Mouse (Mus musculus): ENCODE results near the gene Eef1e1. TPM values are rescaled to one million over a fixed set of nuclear protein-coding genes. Genes with fewer than 3 reads are reported as not detected.

The Eef1e1 gene
- polyA plus RNA-seq, 1 experiment from 2014 or later, result 35.5 TPM

DNA sequence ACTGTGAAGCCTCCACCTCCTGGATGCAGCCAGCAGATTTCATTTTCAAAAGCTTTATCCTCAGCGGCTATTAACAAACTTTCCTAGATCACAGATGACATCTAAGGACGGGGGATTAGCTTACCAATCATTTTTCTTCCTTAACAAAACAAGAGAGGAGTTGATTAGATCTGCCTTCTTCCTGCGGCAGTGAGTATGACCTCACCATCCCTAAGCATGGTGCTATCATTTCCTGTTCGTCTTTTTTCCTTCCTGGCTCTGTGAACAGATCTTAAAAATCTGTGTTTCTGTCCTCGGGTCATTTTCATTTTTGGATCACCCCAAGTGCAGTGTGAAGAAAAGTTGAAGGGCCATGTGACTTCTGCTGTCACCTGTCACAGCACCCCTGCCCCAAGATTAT lies 44.6 kb downstream of the Eef1e1 start:
- Histone ChIP-seq H3K4me3 (ENCODE audit: low read length) (no peak overlapping the region), H3K27ac (ENCODE audit: low read length) (no peak overlapping the region), H3K9ac (ENCODE audit: low read length) (no peak overlapping the region), H3K27me3 (ENCODE audit: control insufficient read depth, insufficient read depth, low read length) (no peaks in the 10 kb centered on the region), H3K4me1 (ENCODE audit: control insufficient read depth, insufficient read depth, low read length) (peaks cover 12% of the 10 kb centered on the region), H3K9me3 (replicated peaks; ENCODE audit: control insufficient read depth, low read length) (peaks cover 4% of the 10 kb centered on the region), H3K36me3 (ENCODE audit: control insufficient read depth, insufficient read depth) (peaks cover 9% of the 10 kb centered on the region), H3K4me2 (ENCODE audit: low read depth, low read length) (peak overlapping the region; percentile 6; the same call in 1 of the 2 replicates)
- no peak for ATAC-seq (replicated peaks; ENCODE audit: extremely low read depth, insufficient read depth, low FRiP score)
- 51% methylated on average over 5 of the region's 5 CpGs for WGBS

DNA sequence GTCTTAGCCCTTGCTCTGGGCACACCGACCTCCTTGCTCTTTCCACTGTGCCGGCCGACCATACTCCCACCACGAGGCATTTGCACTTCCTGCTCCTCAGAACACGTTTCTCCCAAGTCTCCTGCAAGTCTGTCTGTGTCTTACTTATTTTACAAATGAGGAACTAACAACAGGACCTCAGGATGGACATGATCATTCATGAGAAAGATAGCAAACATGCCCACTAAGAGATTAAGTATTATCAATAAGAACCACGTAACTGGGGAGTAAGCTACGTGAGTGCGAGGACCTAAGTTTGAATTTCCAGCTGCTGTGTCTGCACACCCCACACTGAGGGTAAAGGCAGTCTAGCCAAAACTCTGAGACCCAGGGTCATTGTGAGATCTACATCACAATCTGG lies 45.3 kb downstream of the Eef1e1 start:
- no peak overlapping the region for H3K4me3 ChIP-seq (ENCODE audit: low read length)
- peaks cover 6% of the 10 kb centered on the region for H3K36me3 ChIP-seq (ENCODE audit: control insufficient read depth, insufficient read depth)
- peaks cover 4% of the 10 kb centered on the region for H3K9me3 ChIP-seq (replicated peaks; ENCODE audit: control insufficient read depth, low read length)
- ATAC-seq (replicated peaks; ENCODE audit: extremely low read depth, insufficient read depth, low FRiP score), result no peak
- H3K27ac ChIP-seq (ENCODE audit: low read length), result no peak overlapping the region
- 75% methylated on average over 8 of the region's 8 CpGs for whole genome bisulfite sequencing
- H3K4me2 ChIP-seq (ENCODE audit: low read depth, low read length), result no peak overlapping the region
- no peak overlapping the region for H3K9ac ChIP-seq (ENCODE audit: low read length)
- H3K4me1 ChIP-seq (ENCODE audit: control insufficient read depth, insufficient read depth, low read length), result peaks cover 12% of the 10 kb centered on the region
- H3K27me3 ChIP-seq (ENCODE audit: control insufficient read depth, insufficient read depth, low read length), result no peaks in the 10 kb centered on the region

DNA sequence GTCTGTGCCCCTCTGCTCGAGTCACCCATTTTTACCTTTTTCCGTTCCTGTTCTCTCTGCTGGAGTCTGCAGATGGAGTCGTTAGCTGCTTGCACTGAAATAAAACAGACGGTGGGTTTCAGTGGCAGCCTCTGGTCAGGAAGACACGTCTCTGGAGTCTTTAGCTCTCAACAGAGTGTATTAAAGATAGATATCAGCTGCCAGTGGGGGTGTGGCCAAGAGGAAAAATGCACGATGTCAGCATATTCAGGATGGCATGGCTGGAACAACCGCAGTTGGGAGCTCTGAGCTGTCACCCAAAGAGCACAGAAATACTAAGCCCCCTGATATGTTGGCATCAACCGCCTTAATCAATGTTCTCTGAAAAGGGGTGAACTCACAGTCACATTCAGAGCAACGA lies 46.2 kb downstream of the Eef1e1 start:
- Histone ChIP-seq H3K27ac (ENCODE audit: low read length) (no peak overlapping the region), H3K4me3 (ENCODE audit: low read length) (no peak overlapping the region), H3K4me2 (ENCODE audit: low read depth, low read length) (no peak overlapping the region), H3K27me3 (ENCODE audit: control insufficient read depth, insufficient read depth, low read length) (no peaks in the 10 kb centered on the region), H3K36me3 (ENCODE audit: control insufficient read depth, insufficient read depth) (peaks cover 6% of the 10 kb centered on the region), H3K4me1 (ENCODE audit: control insufficient read depth, insufficient read depth, low read length) (peaks cover 12% of the 10 kb centered on the region), H3K9me3 (replicated peaks; ENCODE audit: control insufficient read depth, low read length) (peaks cover 4% of the 10 kb centered on the region), H3K9ac (ENCODE audit: low read length) (no peak overlapping the region)
- ATAC-seq (replicated peaks; ENCODE audit: extremely low read depth, insufficient read depth, low FRiP score), result no peak
- 82% methylated on average over 9 of the region's 9 CpGs for WGBS

DNA sequence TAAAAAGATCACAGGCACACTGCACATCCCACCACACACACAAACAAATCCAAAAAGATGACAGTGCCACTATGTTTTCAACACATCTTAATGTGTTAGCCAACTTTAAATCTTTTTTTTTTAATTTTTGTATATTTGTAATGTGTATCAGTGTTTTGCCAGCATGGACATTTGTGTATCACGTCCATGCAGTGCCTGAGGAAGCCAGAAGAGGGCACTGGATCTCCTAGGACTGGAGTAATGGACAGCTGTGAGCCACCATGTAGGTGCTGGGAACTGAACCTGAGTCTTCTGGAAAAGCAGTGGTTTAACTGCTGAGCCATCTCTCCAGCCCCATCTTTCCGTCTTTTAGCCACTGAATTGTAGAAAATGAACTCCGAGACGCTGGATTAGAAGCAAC lies 46.7 kb downstream of the Eef1e1 start:
- Histone ChIP-seq H3K4me2 (ENCODE audit: low read depth, low read length) (no peak overlapping the region), H3K36me3 (ENCODE audit: control insufficient read depth, insufficient read depth) (peaks cover 6% of the 10 kb centered on the region), H3K4me3 (ENCODE audit: low read length) (no peak overlapping the region), H3K4me1 (ENCODE audit: control insufficient read depth, insufficient read depth, low read length) (peaks cover 12% of the 10 kb centered on the region), H3K27ac (ENCODE audit: low read length) (no peak overlapping the region), H3K9me3 (replicated peaks; ENCODE audit: control insufficient read depth, low read length) (peaks cover 4% of the 10 kb centered on the region), H3K9ac (ENCODE audit: low read length) (no peak overlapping the region), H3K27me3 (ENCODE audit: control insufficient read depth, insufficient read depth, low read length) (no peaks in the 10 kb centered on the region)
- no peak for ATAC-seq (replicated peaks; ENCODE audit: extremely low read depth, insufficient read depth, low FRiP score)
- 92% methylated on average over 4 of the region's 4 CpGs for WGBS

DNA sequence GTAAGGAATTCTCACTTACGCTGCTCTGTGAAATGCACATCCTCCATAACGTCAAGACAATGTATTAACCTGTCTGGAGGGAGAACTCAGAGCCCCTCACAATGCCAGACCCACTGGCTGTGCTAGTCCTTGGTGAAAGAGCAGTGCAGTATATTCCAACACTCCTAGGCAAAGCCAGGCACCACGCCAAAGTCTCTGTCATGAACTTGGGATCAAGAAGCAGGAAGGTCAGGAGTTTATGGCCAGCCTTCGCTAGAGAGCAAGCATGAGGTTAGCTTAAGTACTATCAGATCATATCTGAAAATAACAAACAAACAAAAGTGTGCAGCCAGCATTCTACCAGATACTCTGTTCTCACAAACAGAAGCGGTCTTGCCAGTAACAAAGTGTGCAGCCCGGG lies 48.5 kb downstream of the Eef1e1 start:
- WGBS, result 55% methylated on average over 6 of the region's 6 CpGs

DNA sequence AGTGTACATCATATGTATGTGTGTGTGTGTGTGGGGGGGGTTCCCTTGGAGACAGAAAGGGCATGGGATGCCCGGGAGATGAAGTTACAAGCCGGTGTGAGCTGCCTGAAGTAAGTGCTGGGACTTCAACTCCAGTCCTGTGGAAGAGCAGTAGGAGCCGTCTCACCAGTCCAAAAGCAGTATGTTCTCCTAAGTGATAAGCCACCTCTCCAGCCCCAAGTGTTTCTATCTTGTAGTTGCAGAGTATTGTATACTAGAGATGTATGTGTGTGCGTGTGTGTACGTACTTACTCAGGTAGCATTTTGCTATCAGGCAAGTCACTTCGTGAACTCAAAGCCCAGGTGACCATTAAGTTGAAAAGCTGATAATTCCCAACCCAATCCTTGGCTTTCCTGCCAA lies 51.7 kb downstream of the Eef1e1 start:
- 76% methylated on average over 6 of the region's 6 CpGs for WGBS
- no peak overlapping the region for H3K4me2 ChIP-seq (ENCODE audit: low read depth, low read length)
- ATAC-seq (replicated peaks; ENCODE audit: extremely low read depth, insufficient read depth, low FRiP score), result no peak
- H3K36me3 ChIP-seq (ENCODE audit: control insufficient read depth, insufficient read depth), result peaks cover under 1% of the 10 kb centered on the region
- no peaks in the 10 kb centered on the region; the same call in 1 of the 2 replicates for H3K9me3 ChIP-seq (replicated peaks; ENCODE audit: control insufficient read depth, low read length)
- H3K4me1 ChIP-seq (ENCODE audit: control insufficient read depth, insufficient read depth, low read length), result peaks cover 18% of the 10 kb centered on the region
- H3K4me3 ChIP-seq (ENCODE audit: low read length), result no peak overlapping the region
- no peak overlapping the region for H3K27ac ChIP-seq (ENCODE audit: low read length)
- H3K27me3 ChIP-seq (ENCODE audit: control insufficient read depth, insufficient read depth, low read length), result no peaks in the 10 kb centered on the region
- H3K9ac ChIP-seq (ENCODE audit: low read length), result no peak overlapping the region

More for the DNA sequence above, 48.5 kb downstream of the Eef1e1 start:
- H3K27ac ChIP-seq (ENCODE audit: low read length), result peak overlapping the region; percentile 8; the same call in 1 of the 2 replicates
- H3K4me2 ChIP-seq (ENCODE audit: low read depth, low read length), result no peak overlapping the region
- 0 out of 2 replicates have a peak, but pooled peaks have one; percentile 18 for ATAC-seq (replicated peaks; ENCODE audit: extremely low read depth, insufficient read depth, low FRiP score)
- H3K9ac ChIP-seq (ENCODE audit: low read length), result no peak overlapping the region
- peaks cover 12% of the 10 kb centered on the region for H3K4me1 ChIP-seq (ENCODE audit: control insufficient read depth, insufficient read depth, low read length)
- H3K36me3 ChIP-seq (ENCODE audit: control insufficient read depth, insufficient read depth), result peaks cover 6% of the 10 kb centered on the region
- H3K27me3 ChIP-seq (ENCODE audit: control insufficient read depth, insufficient read depth, low read length), result no peaks in the 10 kb centered on the region
- peaks cover 4% of the 10 kb centered on the region for H3K9me3 ChIP-seq (replicated peaks; ENCODE audit: control insufficient read depth, low read length)
- H3K4me3 ChIP-seq (ENCODE audit: low read length), result no peak overlapping the region

DNA sequence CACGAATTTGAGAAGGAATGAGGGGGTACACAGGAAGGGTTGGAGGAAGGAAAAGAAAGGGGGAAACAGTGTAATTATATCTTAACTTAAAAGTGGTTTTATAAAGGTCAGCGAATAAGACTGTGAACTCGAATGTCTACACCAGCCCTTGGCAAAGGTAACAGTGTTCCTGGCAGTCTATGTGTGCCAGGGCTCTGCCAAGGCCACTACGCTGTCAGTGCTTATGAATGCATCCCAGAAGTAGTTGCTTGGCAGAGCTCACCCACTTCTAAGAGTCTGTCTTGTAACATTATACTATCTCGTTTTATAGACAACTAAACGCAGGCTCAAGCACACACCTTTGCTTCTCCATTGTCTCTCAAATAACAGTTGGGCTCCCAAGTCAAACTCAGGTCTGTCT lies 53.5 kb downstream of the Eef1e1 start:
- H3K36me3 ChIP-seq (ENCODE audit: control insufficient read depth, insufficient read depth), result no peaks in the 10 kb centered on the region
- H3K27me3 ChIP-seq (ENCODE audit: control insufficient read depth, insufficient read depth, low read length), result no peaks in the 10 kb centered on the region
- no peak overlapping the region for H3K4me2 ChIP-seq (ENCODE audit: low read depth, low read length)
- peaks cover 17% of the 10 kb centered on the region for H3K4me1 ChIP-seq (ENCODE audit: control insufficient read depth, insufficient read depth, low read length)
- no peak overlapping the region for H3K9ac ChIP-seq (ENCODE audit: low read length)
- H3K27ac ChIP-seq (ENCODE audit: low read length), result no peak overlapping the region
- no peaks in the 10 kb centered on the region for H3K9me3 ChIP-seq (replicated peaks; ENCODE audit: control insufficient read depth, low read length)
- H3K4me3 ChIP-seq (ENCODE audit: low read length), result no peak overlapping the region
- ATAC-seq (replicated peaks; ENCODE audit: extremely low read depth, insufficient read depth, low FRiP score), result no peak
- 75% methylated on average over 6 of the region's 6 CpGs for WGBS

DNA sequence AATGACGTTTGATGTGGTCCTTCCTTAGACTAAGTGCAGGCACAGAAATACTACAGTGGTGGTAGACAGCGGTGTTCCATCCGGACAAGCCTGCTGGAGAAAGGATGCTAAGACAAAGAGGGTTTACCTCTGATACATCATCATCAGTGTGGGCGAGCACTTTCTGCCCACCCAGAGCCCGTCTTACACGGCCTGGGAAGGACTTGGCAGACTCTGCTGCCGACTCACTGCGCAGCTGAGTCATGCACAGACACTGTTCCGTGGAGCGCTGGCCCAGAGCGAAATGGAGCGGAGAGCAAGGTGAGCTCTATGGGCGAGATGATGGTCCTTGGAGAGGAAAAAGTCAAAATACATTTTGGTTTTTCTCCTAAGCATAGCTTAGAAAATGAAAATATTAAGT lies 55.9 kb downstream of the Eef1e1 start:
- peak overlapping the region; percentile 40; the same call in 1 of the 2 replicates for H3K9ac ChIP-seq (ENCODE audit: low read length)
- H3K27ac ChIP-seq (ENCODE audit: low read length), result peak overlapping the region; percentile 74
- no peaks in the 10 kb centered on the region for H3K27me3 ChIP-seq (ENCODE audit: control insufficient read depth, insufficient read depth, low read length)
- WGBS, result 81% methylated on average over 13 of the region's 13 CpGs
- no peak overlapping the region for H3K4me3 ChIP-seq (ENCODE audit: low read length)
- H3K36me3 ChIP-seq (ENCODE audit: control insufficient read depth, insufficient read depth), result no peaks in the 10 kb centered on the region
- no peaks in the 10 kb centered on the region for H3K9me3 ChIP-seq (replicated peaks; ENCODE audit: control insufficient read depth, low read length)
- ATAC-seq (replicated peaks; ENCODE audit: extremely low read depth, insufficient read depth, low FRiP score), result no peak
- peak overlapping the region; percentile 54 for H3K4me2 ChIP-seq (ENCODE audit: low read depth, low read length)
- H3K4me1 ChIP-seq (ENCODE audit: control insufficient read depth, insufficient read depth, low read length), result peaks cover 12% of the 10 kb centered on the region

DNA sequence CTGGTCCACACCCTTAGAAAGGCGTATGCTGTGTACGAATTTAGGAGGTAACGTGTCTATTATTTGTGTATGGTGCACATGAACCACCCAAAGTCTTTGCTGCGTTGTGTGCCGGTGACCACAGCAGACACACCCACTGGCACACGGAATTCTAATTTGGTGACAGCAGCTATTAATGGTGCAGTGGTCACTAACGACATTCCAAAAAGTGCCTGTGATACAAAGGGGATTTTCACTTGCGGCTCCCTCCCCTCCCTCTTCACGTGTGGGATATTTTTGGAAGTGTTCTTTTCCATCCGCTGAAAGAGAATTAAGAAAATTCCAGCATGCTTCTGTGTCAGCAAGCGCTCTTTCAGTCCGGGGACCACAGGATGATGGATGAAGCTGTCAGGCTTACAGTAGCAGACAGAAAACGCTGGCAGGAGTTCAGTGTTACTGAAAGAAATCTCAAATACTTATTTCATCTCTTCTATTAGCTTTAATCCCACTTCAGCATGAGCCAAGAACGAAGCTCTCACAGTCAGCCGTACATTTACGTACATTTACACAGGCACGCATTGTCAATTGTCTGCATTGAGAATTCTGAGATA lies 56.5 kb downstream of the Eef1e1 start:
- no peaks in the 10 kb centered on the region for H3K36me3 ChIP-seq (ENCODE audit: control insufficient read depth, insufficient read depth)
- H3K27ac ChIP-seq (ENCODE audit: low read length), result peak overlapping the region; percentile 74
- no peaks in the 10 kb centered on the region for H3K9me3 ChIP-seq (replicated peaks; ENCODE audit: control insufficient read depth, low read length)
- ATAC-seq (replicated peaks; ENCODE audit: extremely low read depth, insufficient read depth, low FRiP score), result peak; percentile 67
- WGBS, result 31% methylated on average over 17 of the region's 17 CpGs
- H3K4me2 ChIP-seq (ENCODE audit: low read depth, low read length), result peak overlapping the region; percentile 54
- H3K4me3 ChIP-seq (ENCODE audit: low read length), result no peak overlapping the region
- H3K27me3 ChIP-seq (ENCODE audit: control insufficient read depth, insufficient read depth, low read length), result no peaks in the 10 kb centered on the region
- peaks cover 12% of the 10 kb centered on the region for H3K4me1 ChIP-seq (ENCODE audit: control insufficient read depth, insufficient read depth, low read length)
- peak overlapping the region; percentile 40; the same call in 1 of the 2 replicates for H3K9ac ChIP-seq (ENCODE audit: low read length)

Data from heart, embryonic 16.5 days (tissue).